Mouse (Mus musculus): ENCODE measurements around the gene Kel. TPM values are rescaled to one million over a fixed set of nuclear protein-coding genes. Genes with fewer than 3 reads are reported as not detected.

The Kel gene
- polyA plus RNA-seq (2014; fragmentation: Nextera tagmentation; extraction: Ambion mirVana), result 1.1 and 2.0 TPM in 2 replicates

DNA sequence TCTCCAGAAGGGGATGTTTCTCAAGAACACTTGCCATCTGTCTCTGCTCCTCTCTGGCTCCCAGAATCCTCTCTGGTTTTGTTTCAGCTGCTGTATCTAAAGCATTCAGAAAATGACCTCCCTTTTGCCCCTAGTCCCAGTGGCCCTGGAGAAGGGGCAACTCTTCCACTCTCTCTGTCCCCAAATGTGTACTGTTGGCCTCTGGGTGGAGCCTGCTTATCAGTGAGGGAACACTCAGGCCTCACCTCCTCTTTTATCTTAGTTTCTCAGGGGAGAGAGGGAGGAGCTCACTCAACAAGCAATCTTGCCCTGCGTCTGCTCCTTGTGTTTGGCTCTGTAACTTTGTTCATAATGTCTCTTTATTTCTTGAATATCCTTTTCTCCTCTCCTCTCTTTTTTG, at the start of gene Kel:
Gene Kel, minus strand, starts transcription at position 217 of the 400 bp plus-strand sequence.
- Histone ChIP-seq H3K4me2 (ENCODE audit: low read length) (no peak within 1 kb of the TSS), H3K27ac (replicated peaks in 1 of 2; ENCODE audit: control insufficient read depth in 1 of 2, insufficient read depth in 1 of 2, low read depth in 2 of 2, low read length in 2 of 2) (no peak within 1 kb of the TSS), H3K36me3 (ENCODE audit: control insufficient read depth, insufficient read depth, low read length) (no peaks in the 10 kb centered on the region), H3K4me3 (ENCODE audit: control insufficient read depth in 1 of 2, insufficient read depth in 1 of 2, low read depth in 1 of 2, low read length in 2 of 2) (no peak within 1 kb of the TSS), H3K9ac (ENCODE audit: low read length) (no peak within 1 kb of the TSS), H3K27me3 (ENCODE audit: control insufficient read depth, insufficient read depth, low read length) (no peaks in the 10 kb centered on the region), H3K9me3 (ENCODE audit: control insufficient read depth, low read length) (no peaks in the 10 kb centered on the region), H3K4me1 (ENCODE audit: control insufficient read depth in 2 of 2, insufficient read depth in 2 of 2, low read length in 2 of 2) (no peaks in the 10 kb centered on the region)
- no peak for ATAC-seq (ENCODE audit: insufficient number of reproducible peaks, insufficient read depth, low FRiP score, low read depth)
- 7% methylated on average over 1 of the region's 1 CpGs for WGBS

DNA sequence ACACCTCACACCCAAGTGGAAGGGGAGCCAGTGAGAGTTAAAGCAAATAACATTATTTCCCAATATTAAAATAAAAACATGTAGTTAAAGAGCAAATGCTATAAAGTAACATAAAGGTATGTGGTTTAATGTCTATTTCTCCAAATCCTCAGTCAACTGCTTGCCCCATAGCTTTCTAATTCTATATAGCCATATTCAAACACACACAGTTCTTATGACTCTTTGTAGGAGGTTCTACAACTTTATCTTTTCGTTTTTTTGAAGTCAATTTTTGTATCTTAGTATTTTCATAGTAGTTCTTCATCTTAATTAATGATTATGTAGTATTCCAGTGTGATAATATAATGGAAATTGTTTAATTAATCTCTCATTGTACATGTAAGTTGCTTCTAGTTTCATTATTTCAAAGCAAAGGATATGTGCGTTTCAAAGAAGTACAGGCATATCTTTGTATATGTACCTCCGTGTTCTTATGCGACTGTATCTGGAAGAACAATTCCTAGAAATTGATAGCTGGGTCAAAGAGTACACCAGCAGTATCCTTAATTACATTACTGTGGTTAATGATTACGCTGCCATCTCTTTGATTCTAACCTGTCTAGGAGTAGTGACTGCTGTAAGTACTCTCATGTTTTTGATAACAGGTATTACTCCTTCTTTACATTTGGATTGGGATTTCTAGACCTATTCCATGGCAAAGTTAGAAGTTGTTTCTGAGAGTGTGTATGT, 40.7 kb upstream of the Kel start:
- Histone ChIP-seq H3K27ac (replicated peaks in 1 of 2; ENCODE audit: control insufficient read depth in 1 of 2, insufficient read depth in 1 of 2, low read depth in 2 of 2, low read length in 2 of 2) (no peak overlapping the region), H3K9ac (ENCODE audit: low read length) (no peak overlapping the region), H3K4me2 (ENCODE audit: low read length) (no peak overlapping the region), H3K4me3 (ENCODE audit: control insufficient read depth in 1 of 2, insufficient read depth in 1 of 2, low read depth in 1 of 2, low read length in 2 of 2) (no peak overlapping the region), H3K4me1 (ENCODE audit: control insufficient read depth in 2 of 2, insufficient read depth in 2 of 2, low read length in 2 of 2) (no peaks in the 10 kb centered on the region), H3K36me3 (ENCODE audit: control insufficient read depth, insufficient read depth, low read length) (no peaks in the 10 kb centered on the region), H3K27me3 (ENCODE audit: control insufficient read depth, insufficient read depth, low read length) (no peaks in the 10 kb centered on the region), H3K9me3 (ENCODE audit: control insufficient read depth, low read length) (no peaks in the 10 kb centered on the region)
- WGBS, result 70% methylated on average over 5 of the region's 5 CpGs
- no peak for ATAC-seq (ENCODE audit: insufficient number of reproducible peaks, insufficient read depth, low FRiP score, low read depth)

DNA sequence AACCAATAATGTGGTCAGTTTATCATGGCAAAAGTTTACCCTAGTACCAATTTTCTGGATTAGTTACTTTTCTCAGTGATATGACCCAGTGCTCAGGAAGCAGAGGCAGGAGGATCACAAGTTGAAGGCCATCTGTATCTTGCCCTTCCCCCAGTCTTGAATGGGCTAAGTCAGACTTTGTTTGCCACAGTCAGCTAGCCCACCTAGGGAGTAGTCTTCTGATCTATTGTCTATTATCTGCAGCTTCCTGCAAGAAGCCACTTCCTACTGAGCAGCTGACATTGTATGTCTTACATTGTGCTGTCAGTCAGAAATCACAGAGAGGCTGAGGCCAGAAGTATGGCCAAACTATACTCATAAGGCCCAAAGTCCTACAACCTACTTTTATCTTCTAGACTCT, 37.0 kb upstream of the Kel start:
- no peaks in the 10 kb centered on the region for H3K36me3 ChIP-seq (ENCODE audit: control insufficient read depth, insufficient read depth, low read length)
- no peaks in the 10 kb centered on the region for H3K27me3 ChIP-seq (ENCODE audit: control insufficient read depth, insufficient read depth, low read length)

DNA sequence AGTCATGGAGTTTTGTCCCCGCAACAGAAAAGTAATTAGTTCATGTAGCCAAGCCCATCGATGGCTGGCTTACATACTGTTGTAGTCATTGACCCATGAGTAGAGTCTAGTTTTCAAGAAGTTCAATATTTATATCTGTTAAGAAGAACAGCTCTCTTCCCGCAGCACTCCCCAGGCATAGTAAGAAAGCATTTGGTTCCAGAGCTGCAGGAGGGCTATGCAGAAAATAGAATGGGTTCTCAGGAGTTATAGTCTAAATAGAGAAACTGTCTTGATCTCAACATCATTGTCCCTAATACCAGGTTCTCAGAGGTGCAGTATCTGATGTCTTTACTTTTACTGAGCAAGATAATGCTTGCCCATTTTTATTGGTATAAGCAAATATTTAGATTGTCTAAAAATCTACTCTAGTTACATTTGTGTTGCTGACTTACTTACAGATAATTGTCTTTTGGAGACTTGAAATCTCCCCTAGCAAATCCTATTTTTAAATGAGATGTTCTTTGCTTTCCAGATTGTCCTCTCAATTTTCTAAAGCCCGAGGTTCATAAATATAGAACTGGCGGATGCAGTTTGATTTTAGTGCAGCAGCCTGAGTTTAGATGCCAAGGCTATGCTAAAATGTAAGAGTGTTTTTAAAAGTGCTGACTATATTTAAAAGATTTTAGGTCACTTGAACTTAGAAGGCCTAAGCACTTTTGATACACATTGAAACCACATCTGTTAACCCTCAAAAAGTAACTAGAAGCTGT, 30.8 kb upstream of the Kel start:
- no peaks in the 10 kb centered on the region for H3K36me3 ChIP-seq (ENCODE audit: control insufficient read depth, insufficient read depth, low read length)
- no peaks in the 10 kb centered on the region for H3K9me3 ChIP-seq (ENCODE audit: control insufficient read depth, low read length)
- no peaks in the 10 kb centered on the region for H3K27me3 ChIP-seq (ENCODE audit: control insufficient read depth, insufficient read depth, low read length)
- H3K27ac ChIP-seq (replicated peaks in 1 of 2; ENCODE audit: control insufficient read depth in 1 of 2, insufficient read depth in 1 of 2, low read depth in 2 of 2, low read length in 2 of 2), result no peak overlapping the region
- WGBS, result 85% methylated on average over 5 of the region's 5 CpGs
- no peak overlapping the region for H3K4me3 ChIP-seq (ENCODE audit: control insufficient read depth in 1 of 2, insufficient read depth in 1 of 2, low read depth in 1 of 2, low read length in 2 of 2)
- H3K4me2 ChIP-seq (ENCODE audit: low read length), result no peak overlapping the region
- H3K4me1 ChIP-seq (ENCODE audit: control insufficient read depth in 2 of 2, insufficient read depth in 2 of 2, low read length in 2 of 2), result no peaks in the 10 kb centered on the region
- ATAC-seq (ENCODE audit: insufficient number of reproducible peaks, insufficient read depth, low FRiP score, low read depth), result no peak
- no peak overlapping the region for H3K9ac ChIP-seq (ENCODE audit: low read length)

More for the DNA sequence above, 37.0 kb upstream of the Kel start:
- H3K27ac ChIP-seq (replicated peaks in 1 of 2; ENCODE audit: control insufficient read depth in 1 of 2, insufficient read depth in 1 of 2, low read depth in 2 of 2, low read length in 2 of 2), result no peak overlapping the region
- no peak overlapping the region for H3K9ac ChIP-seq (ENCODE audit: low read length)
- H3K4me1 ChIP-seq (ENCODE audit: control insufficient read depth in 2 of 2, insufficient read depth in 2 of 2, low read length in 2 of 2), result no peaks in the 10 kb centered on the region
- no peak overlapping the region for H3K4me3 ChIP-seq (ENCODE audit: control insufficient read depth in 1 of 2, insufficient read depth in 1 of 2, low read depth in 1 of 2, low read length in 2 of 2)
- no peaks in the 10 kb centered on the region for H3K9me3 ChIP-seq (ENCODE audit: control insufficient read depth, low read length)
- ATAC-seq (ENCODE audit: insufficient number of reproducible peaks, insufficient read depth, low FRiP score, low read depth), result no peak
- no peak overlapping the region for H3K4me2 ChIP-seq (ENCODE audit: low read length)

DNA sequence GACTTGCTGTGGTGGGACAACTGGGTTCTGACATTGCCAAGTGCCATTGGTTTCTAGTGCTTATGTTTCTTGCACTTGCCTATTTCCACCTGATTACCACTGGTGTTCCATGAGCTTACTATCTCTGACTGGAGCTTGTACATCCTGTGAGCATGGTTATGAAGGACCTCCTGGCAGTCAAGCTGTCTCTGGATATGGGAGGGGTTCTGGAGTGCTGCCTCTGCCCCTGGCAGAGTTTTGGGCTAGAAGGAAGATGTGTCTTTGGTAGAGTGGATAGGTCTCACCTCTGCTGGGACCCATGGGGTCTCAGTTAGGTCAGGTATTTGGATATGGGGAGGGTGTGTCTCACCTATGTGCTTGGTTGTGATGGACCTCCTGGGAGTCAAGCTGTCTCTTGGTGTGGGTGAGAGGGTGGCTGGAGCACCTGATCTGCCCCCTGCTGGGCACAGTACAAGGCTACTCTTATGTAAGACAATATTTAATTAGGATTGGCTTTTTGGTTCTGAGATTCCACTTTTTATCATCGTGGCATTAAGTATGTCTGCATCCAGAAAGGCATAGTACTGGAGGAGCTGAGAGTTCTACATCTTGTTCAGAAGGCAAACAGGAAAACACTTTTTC, 24.0 kb upstream of the Kel start:
- Histone ChIP-seq H3K27ac (replicated peaks in 1 of 2; ENCODE audit: control insufficient read depth in 1 of 2, insufficient read depth in 1 of 2, low read depth in 2 of 2, low read length in 2 of 2) (no peak overlapping the region), H3K4me2 (ENCODE audit: low read length) (no peak overlapping the region), H3K4me1 (ENCODE audit: control insufficient read depth in 2 of 2, insufficient read depth in 2 of 2, low read length in 2 of 2) (no peaks in the 10 kb centered on the region), H3K9me3 (ENCODE audit: control insufficient read depth, low read length) (no peaks in the 10 kb centered on the region), H3K27me3 (ENCODE audit: control insufficient read depth, insufficient read depth, low read length) (no peaks in the 10 kb centered on the region), H3K36me3 (ENCODE audit: control insufficient read depth, insufficient read depth, low read length) (no peaks in the 10 kb centered on the region), H3K4me3 (ENCODE audit: control insufficient read depth in 1 of 2, insufficient read depth in 1 of 2, low read depth in 1 of 2, low read length in 2 of 2) (no peak overlapping the region), H3K9ac (ENCODE audit: low read length) (no peak overlapping the region)
- no peak for ATAC-seq (ENCODE audit: insufficient number of reproducible peaks, insufficient read depth, low FRiP score, low read depth)
- 71% methylated on average over 1 of the region's 1 CpGs for WGBS

DNA sequence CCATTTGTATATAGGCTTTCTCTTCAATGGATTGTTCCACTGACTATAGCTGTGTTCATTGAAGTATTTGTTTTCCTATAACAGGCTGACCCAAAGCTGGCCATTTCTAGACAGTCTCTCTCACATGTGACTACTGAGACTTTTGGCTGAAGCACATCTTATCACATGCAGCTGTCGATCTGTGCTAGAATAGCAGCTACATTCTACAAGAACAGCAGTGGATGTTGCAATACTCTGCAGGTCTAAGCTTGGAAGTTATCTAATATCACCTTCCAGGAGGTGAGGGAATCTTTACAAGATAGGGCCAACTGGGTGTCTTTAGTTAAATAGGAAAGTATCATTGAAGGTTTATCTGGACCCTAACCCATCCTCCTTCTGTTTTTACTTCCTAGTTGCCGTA, 17.3 kb upstream of the Kel start:
- no peaks in the 10 kb centered on the region for H3K4me1 ChIP-seq (ENCODE audit: control insufficient read depth in 2 of 2, insufficient read depth in 2 of 2, low read length in 2 of 2)
- H3K9ac ChIP-seq (ENCODE audit: low read length), result no peak overlapping the region
- WGBS, result 65% methylated on average over 2 of the region's 2 CpGs
- H3K27ac ChIP-seq (replicated peaks in 1 of 2; ENCODE audit: control insufficient read depth in 1 of 2, insufficient read depth in 1 of 2, low read depth in 2 of 2, low read length in 2 of 2), result no peak overlapping the region
- H3K27me3 ChIP-seq (ENCODE audit: control insufficient read depth, insufficient read depth, low read length), result no peaks in the 10 kb centered on the region
- H3K36me3 ChIP-seq (ENCODE audit: control insufficient read depth, insufficient read depth, low read length), result no peaks in the 10 kb centered on the region
- H3K4me2 ChIP-seq (ENCODE audit: low read length), result no peak overlapping the region
- ATAC-seq (ENCODE audit: insufficient number of reproducible peaks, insufficient read depth, low FRiP score, low read depth), result no peak
- H3K9me3 ChIP-seq (ENCODE audit: control insufficient read depth, low read length), result no peaks in the 10 kb centered on the region
- no peak overlapping the region for H3K4me3 ChIP-seq (ENCODE audit: control insufficient read depth in 1 of 2, insufficient read depth in 1 of 2, low read depth in 1 of 2, low read length in 2 of 2)

DNA sequence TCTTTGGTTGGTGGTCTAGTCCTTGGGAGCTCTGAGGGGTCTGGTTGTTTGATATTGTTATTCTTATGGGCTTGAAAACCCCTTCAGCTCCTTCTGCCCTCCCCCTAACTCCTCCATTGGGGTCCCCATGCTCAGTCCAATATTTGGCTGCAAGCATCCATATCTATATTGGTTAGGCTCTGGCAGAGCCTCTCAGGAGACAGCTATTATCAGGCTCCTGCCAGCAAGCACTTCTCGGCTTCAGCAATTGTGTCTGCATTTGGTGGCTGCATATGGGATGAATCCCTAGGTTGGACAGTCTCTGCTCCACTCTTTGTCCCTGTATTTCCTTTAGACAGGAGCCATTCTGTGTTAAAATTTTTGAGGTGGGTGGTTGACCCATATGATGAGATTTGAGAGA, 6.1 kb upstream of the Kel start:
- ATAC-seq (ENCODE audit: insufficient number of reproducible peaks, insufficient read depth, low FRiP score, low read depth), result no peak
- 65% methylated on average over 1 of the region's 1 CpGs for WGBS

More for the DNA sequence above, 6.1 kb upstream of the Kel start:
- Histone ChIP-seq H3K27ac (replicated peaks in 1 of 2; ENCODE audit: control insufficient read depth in 1 of 2, insufficient read depth in 1 of 2, low read depth in 2 of 2, low read length in 2 of 2) (no peak overlapping the region), H3K9ac (ENCODE audit: low read length) (no peak overlapping the region), H3K36me3 (ENCODE audit: control insufficient read depth, insufficient read depth, low read length) (no peaks in the 10 kb centered on the region), H3K9me3 (ENCODE audit: control insufficient read depth, low read length) (no peaks in the 10 kb centered on the region), H3K4me3 (ENCODE audit: control insufficient read depth in 1 of 2, insufficient read depth in 1 of 2, low read depth in 1 of 2, low read length in 2 of 2) (no peak overlapping the region), H3K27me3 (ENCODE audit: control insufficient read depth, insufficient read depth, low read length) (no peaks in the 10 kb centered on the region), H3K4me2 (ENCODE audit: low read length) (no peak overlapping the region), H3K4me1 (ENCODE audit: control insufficient read depth in 2 of 2, insufficient read depth in 2 of 2, low read length in 2 of 2) (no peaks in the 10 kb centered on the region)

Measured in heart, embryonic 14.5 days (tissue).